Mouse (Mus musculus) MEL (cell line): ENCODE measurements at regions not wholly inside any gene's neighbourhood (a gene's known extent, or its start where the extent isn't known, plus 50 kb on each side); places are given as distances from the start of the nearest gene placed in this dataset.

Experiments
- DNase-seq: peaks from one replicate; pipeline ENCODE4 v3.0.0; 2011; ENCODE audit warnings: low read depth, low spot score
- H3K27ac ChIP-seq: 2 replicates; pipeline ENCODE4 v1.5.1; 2012; ENCODE audit warnings: low read depth, mild to moderate bottlenecking, control low read depth, low read length, moderate library complexity; ENCODE audit not compliant: control insufficient read depth
- H3K27me3 ChIP-seq, 2 experiments: fragments of 150-350 bp in 1 of 2; sonication (generic) in 1 of 2; 2 replicates each; pipeline ENCODE4 v1.6.1; 2012; ENCODE audit warnings: low read length in 2 of 2, mild to moderate bottlenecking in 2 of 2, improper control_type of control experiment in 1 of 2, moderate library complexity in 1 of 2; ENCODE audit not compliant: insufficient read depth in 2 of 2, control insufficient read depth in 1 of 2
- H3K36me3 ChIP-seq, 2 experiments: 2 replicates each; pipeline ENCODE4 v1.6.1; 2012 to 2014; ENCODE audit warnings: low read length in 2 of 2, improper control_type of control experiment in 1 of 2, inconsistent platforms in 1 of 2, mild to moderate bottlenecking in 1 of 2; ENCODE audit not compliant: insufficient read depth in 2 of 2, control insufficient read depth in 1 of 2
- H3K4me1 ChIP-seq, 2 experiments: fragments of 150-350 bp in 1 of 2; sonication (generic) in 1 of 2; 2 replicates each; pipeline ENCODE4 v1.6.1; 2012; ENCODE audit warnings: low read length in 2 of 2, improper control_type of control experiment in 1 of 2, mild to moderate bottlenecking in 1 of 2; ENCODE audit not compliant: insufficient read depth in 2 of 2, control insufficient read depth in 1 of 2
- H3K4me3 ChIP-seq, 2 experiments: fragments of 150-350 bp in 1 of 2; sonication (generic) in 1 of 2; 2 replicates each; pipeline ENCODE4 v1.5.1; 2012; ENCODE audit warnings: low read depth in 2 of 2, low read length in 2 of 2, mild to moderate bottlenecking in 2 of 2, moderate library complexity in 2 of 2, control low read depth in 1 of 2, improper control_type of control experiment in 1 of 2; ENCODE audit not compliant: control insufficient read depth in 1 of 2, insufficient read depth in 1 of 2
- H3K79me2 ChIP-seq: 2 replicates; pipeline ENCODE4 v1.6.1; 2012; ENCODE audit warnings: mild to moderate bottlenecking, low read length, moderate library complexity; ENCODE audit not compliant: control insufficient read depth, poor library complexity, insufficient read depth
- H3K9ac ChIP-seq: 2 replicates; pipeline ENCODE4 v1.6.1; 2012; ENCODE audit warnings: low read depth, mild to moderate bottlenecking, control low read depth, low read length, moderate library complexity; ENCODE audit not compliant: control insufficient read depth, poor library complexity, severe bottlenecking
- H3K9me3 ChIP-seq: fragments of 150-350 bp; sonication (generic); replicated peaks from 2 replicates; pipeline ENCODE4 v1.6.1; 2012; ENCODE audit warnings: mild to moderate bottlenecking, low read length, improper control_type of control experiment, moderate library complexity; ENCODE audit not compliant: insufficient read depth
- CHD2 ChIP-seq: IDR thresholded peaks from 2 replicates; pipeline ENCODE4 v1.6.1; 2011; ENCODE audit warnings: low read length, improper control_type of control experiment
- E2F4 ChIP-seq: IDR thresholded peaks from 2 replicates; pipeline ENCODE4 v1.6.1; 2011; ENCODE audit warnings: low read depth, low read length, improper control_type of control experiment, borderline replicate concordance
- EP300 ChIP-seq, 2 experiments: IDR thresholded peaks; 2 replicates each; pipeline ENCODE4 v1.6.1; 2011; ENCODE audit warnings: improper control_type of control experiment in 2 of 2, low read length in 2 of 2, low read depth in 1 of 2, mild to moderate bottlenecking in 1 of 2
- ETS1 ChIP-seq: IDR thresholded peaks from 2 replicates; pipeline ENCODE4 v1.6.1; 2012; ENCODE audit warnings: low read depth, mild to moderate bottlenecking, inconsistent platforms, low read length, improper control_type of control experiment, moderate library complexity
- GABPA ChIP-seq: IDR thresholded peaks from 2 replicates; pipeline ENCODE4 v1.6.1; 2012; ENCODE audit warnings: low read depth, mild to moderate bottlenecking, inconsistent platforms, low read length, improper control_type of control experiment, moderate library complexity
- GATA1 ChIP-seq: IDR thresholded peaks from 2 replicates; pipeline ENCODE4 v1.6.1; 2011; ENCODE audit warnings: low read depth, low read length, improper control_type of control experiment
- HCFC1 ChIP-seq: IDR thresholded peaks from 2 replicates; pipeline ENCODE4 v1.6.1; 2012; ENCODE audit warnings: low read depth, mild to moderate bottlenecking, inconsistent platforms, low read length, improper control_type of control experiment, moderate library complexity
- KAT2A ChIP-seq: conservative IDR thresholded peaks from 2 replicates; pipeline ENCODE4 v1.6.1; 2012; ENCODE audit warnings: low read depth, low read length, improper control_type of control experiment, inconsistent platforms
- MAX ChIP-seq: IDR thresholded peaks from 2 replicates; pipeline ENCODE4 v1.6.1; 2011; ENCODE audit warnings: low read length, improper control_type of control experiment
- MYB ChIP-seq: IDR thresholded peaks from 2 replicates; pipeline ENCODE4 v1.6.1; 2011; ENCODE audit warnings: mild to moderate bottlenecking, low read depth, low read length, improper control_type of control experiment
- NRF1 ChIP-seq: IDR thresholded peaks from 2 replicates; pipeline ENCODE4 v1.6.1; 2014; ENCODE audit warnings: low read depth, mild to moderate bottlenecking, inconsistent platforms, low read length, improper control_type of control experiment, moderate library complexity; ENCODE audit not compliant: poor library complexity, insufficient read depth, severe bottlenecking
- POLR2AphosphoS2 ChIP-seq: IDR thresholded peaks from 2 replicates; pipeline ENCODE4 v1.6.1; 2011; ENCODE audit warnings: low read length, improper control_type of control experiment
- POLR2AphosphoS5 ChIP-seq: IDR thresholded peaks from 2 replicates; pipeline ENCODE4 v1.6.1; 2012; ENCODE audit warnings: low read depth, borderline replicate concordance, mild to moderate bottlenecking, inconsistent platforms, low read length, moderate library complexity, mixed read lengths
- RAD21 ChIP-seq: IDR thresholded peaks from 2 replicates; pipeline ENCODE4 v1.6.1; 2011; ENCODE audit warnings: mild to moderate bottlenecking, low read depth, low read length, improper control_type of control experiment
- RCOR1 ChIP-seq: IDR thresholded peaks from 2 replicates; pipeline ENCODE4 v1.6.1; 2012; ENCODE audit warnings: low read depth, mild to moderate bottlenecking, inconsistent platforms, low read length, improper control_type of control experiment
- SIN3A ChIP-seq: IDR thresholded peaks from 2 replicates; pipeline ENCODE4 v1.6.1; 2012; ENCODE audit warnings: low read length, improper control_type of control experiment, inconsistent platforms
- TAL1 ChIP-seq: IDR thresholded peaks from 2 replicates; pipeline ENCODE4 v1.6.1; 2012; ENCODE audit warnings: mild to moderate bottlenecking, inconsistent platforms, low read length, moderate library complexity, mixed read lengths
- TCF12 ChIP-seq: IDR thresholded peaks from 2 replicates; pipeline ENCODE4 v1.6.1; 2014; ENCODE audit warnings: low read depth, mild to moderate bottlenecking, inconsistent platforms, low read length, improper control_type of control experiment, moderate library complexity
- UBTF ChIP-seq: IDR thresholded peaks from 2 replicates; pipeline ENCODE4 v1.6.1; 2012; ENCODE audit warnings: low read depth, mild to moderate bottlenecking, inconsistent platforms, low read length, improper control_type of control experiment, moderate library complexity, borderline replicate concordance; ENCODE audit not compliant: insufficient read depth
- USF2 ChIP-seq, 2 experiments: IDR thresholded peaks; 2 replicates each; pipeline ENCODE4 v1.6.1; 2011 to 2012; ENCODE audit warnings: improper control_type of control experiment in 2 of 2, low read length in 2 of 2, borderline replicate concordance in 1 of 2, inconsistent platforms in 1 of 2, low read depth in 1 of 2, mild to moderate bottlenecking in 1 of 2; ENCODE audit not compliant: insufficient read depth in 1 of 2
- ZC3H11A ChIP-seq: IDR thresholded peaks from 2 replicates; pipeline ENCODE4 v1.6.1; 2012; ENCODE audit warnings: low read depth, mild to moderate bottlenecking, inconsistent platforms, low read length, improper control_type of control experiment
- ZKSCAN1 ChIP-seq: IDR thresholded peaks from 2 replicates; pipeline ENCODE4 v1.6.1; 2012; ENCODE audit warnings: low read depth, mild to moderate bottlenecking, inconsistent platforms, low read length, improper control_type of control experiment, moderate library complexity
- ZNF384 ChIP-seq: IDR thresholded peaks from 2 replicates; pipeline ENCODE4 v1.6.1; 2012; ENCODE audit warnings: low read depth, mild to moderate bottlenecking, inconsistent platforms, low read length, improper control_type of control experiment

DNA sequence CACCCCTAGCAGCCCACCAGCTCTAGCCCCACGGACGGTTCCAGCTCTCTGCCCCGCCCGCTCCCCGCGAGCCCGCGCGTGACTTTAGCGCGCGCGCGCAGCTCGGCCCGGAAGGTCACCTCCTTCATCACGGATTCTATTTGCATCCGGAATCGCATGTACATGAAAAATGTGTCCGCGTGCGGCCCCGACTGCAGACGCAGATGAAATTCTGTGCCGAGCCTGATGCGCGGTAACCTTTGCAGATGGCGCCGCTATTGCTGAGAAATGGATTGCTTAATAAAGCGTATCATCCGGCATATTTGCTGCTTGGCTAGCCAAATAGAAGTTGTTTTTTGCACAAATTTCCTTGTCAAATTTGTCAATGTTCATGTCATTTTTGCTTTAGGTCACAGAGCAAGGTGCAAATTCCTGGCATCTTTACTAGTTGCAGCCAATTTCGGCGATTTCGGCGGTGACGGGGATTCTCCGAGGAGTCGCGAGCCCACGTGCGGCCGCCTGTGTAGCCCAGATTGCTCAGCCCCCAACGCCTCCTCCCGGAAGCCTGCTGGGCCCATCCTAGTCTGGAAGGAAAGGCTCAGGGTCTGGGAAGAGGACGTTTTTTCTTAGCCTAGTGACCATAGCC, 81.1 kb upstream of the Pax2 start:
- Histone ChIP-seq H3K9me3 (no peaks in the 10 kb centered on the region), H3K4me3 (no peak overlapping the region), H3K27ac (no peak overlapping the region), H3K9ac (no peak overlapping the region), H3K27me3 (no peaks in the 10 kb centered on the region), H3K79me2 (no peaks in the 10 kb centered on the region), H3K36me3 (no peaks in the 10 kb centered on the region), H3K4me1 (no peaks in the 10 kb centered on the region)
- TF ChIP-seq TCF12: no peak
- no peak for TF ChIP-seq ZNF384
- TF ChIP-seq EP300 (IDR thresholded peaks at IDR 0.05; ENCODE audit: low read depth in 1 of 2, low read length in 2 of 2): no peak
- no peak for TF ChIP-seq ETS1
- no peak for TF ChIP-seq GATA1
- no peak for TF ChIP-seq MYB
- no peak for TF ChIP-seq CHD2
- TF ChIP-seq POLR2AphosphoS5: no peak
- no peak for TF ChIP-seq POLR2AphosphoS2
- TF ChIP-seq RAD21: no peak
- no peak for TF ChIP-seq SIN3A
- no peak for TF ChIP-seq USF2 (IDR thresholded peaks at IDR 0.05; ENCODE audit: borderline replicate concordance in 1 of 2, insufficient read depth in 1 of 2, low read depth in 1 of 2, low read length in 2 of 2)
- no peak for TF ChIP-seq UBTF
- no peak for TF ChIP-seq RCOR1
- no peak for TF ChIP-seq ZKSCAN1
- TF ChIP-seq MAX: no peak
- no peak for TF ChIP-seq HCFC1
- DNase-seq: no peak

GRCm38 (mm10) chr19:44676555-44677120, 79.2 kb upstream of the Pax2 start:
- DNase-seq: no peak
- Histone ChIP-seq H3K4me1 (no peaks in the 10 kb centered on the region), H3K9me3 (no peaks in the 10 kb centered on the region), H3K79me2 (no peaks in the 10 kb centered on the region), H3K9ac (no peak overlapping the region)
- TF ChIP-seq GABPA: no peak
- TF ChIP-seq KAT2A: no peak
- no peak for TF ChIP-seq NRF1
- TF ChIP-seq RAD21: no peak
- no peak for TF ChIP-seq E2F4
- no peak for TF ChIP-seq ZNF384
- TF ChIP-seq TAL1: no peak
- no peak for TF ChIP-seq EP300 (IDR thresholded peaks at IDR 0.05; ENCODE audit: low read depth in 1 of 2, low read length in 2 of 2)
- no peak for TF ChIP-seq MYB
- no peak for TF ChIP-seq ZC3H11A
- TF ChIP-seq, all 39 proteins: peak for 0
- Histone ChIP-seq H3K4me3 (no peak overlapping the region), H3K27ac (no peak overlapping the region), H3K36me3 (no peaks in the 10 kb centered on the region), H3K27me3 (no peaks in the 10 kb centered on the region)
